Mouse (Mus musculus) liver, adult 2 months (tissue): ENCODE results near the gene Tmem132b.

ENCODE experiments used
- CTCF ChIP-seq: fragments of 200-500 bp; IDR thresholded peaks from 2 replicates; pipeline ENCODE4 v1.5.1; 2011; ENCODE audit warnings: low read depth, low read length, control low read depth
- POLR2A ChIP-seq: fragments of 200-500 bp; IDR thresholded peaks from 2 replicates; pipeline ENCODE4 v1.6.1; 2011; ENCODE audit warnings: low read length, control low read depth; ENCODE audit not compliant: insufficient read depth; ENCODE audit errors: extremely low read depth

- TF ChIP-seq CTCF, result no peak
- no peak for TF ChIP-seq POLR2A
Observed at GRCm38 (mm10) chr5:125565725-125566124, 34.2 kb downstream of the Tmem132b start.
